Mouse (Mus musculus) forebrain, embryonic 14.5 days (tissue): Measurements from ENCODE around the gene Drap1. TPM values are rescaled to one million over a fixed set of nuclear protein-coding genes. Genes with fewer than 3 reads are reported as not detected.

Source experiments
- ATAC-seq: fragments of 200-750 bp; cut with Nextera tagmentation; 2 replicates; pipeline ENCODE4 v1.8.0; 2017; ENCODE audit warnings: mild to moderate bottlenecking, moderate library complexity
- DNase-seq: peaks from one replicate; pipeline ENCODE4 v3.0.0-alpha.2; 2015; ENCODE audit warnings: low spot score
- H3K27ac ChIP-seq: fragments of 300-500 bp; sonication (generic); 2 replicates; pipeline ENCODE4 v1.5.1; 2014; ENCODE audit warnings: low read depth, mild to moderate bottlenecking, control low read depth, low read length, moderate library complexity
- H3K27me3 ChIP-seq: fragments of 300-500 bp; sonication (generic); replicated peaks from 2 replicates; pipeline ENCODE4 v1.6.1; 2014; ENCODE audit warnings: low read length, control low read depth, mixed read lengths; ENCODE audit not compliant: control insufficient read depth, insufficient read depth
- H3K36me3 ChIP-seq: fragments of 300-500 bp; sonication (generic); 2 replicates; pipeline ENCODE4 v1.6.1; 2014; ENCODE audit warnings: low read length, control low read depth; ENCODE audit not compliant: control insufficient read depth, insufficient read depth
- H3K4me1 ChIP-seq: fragments of 300-500 bp; sonication (generic); 2 replicates; pipeline ENCODE4 v1.6.1; 2014; ENCODE audit warnings: antibody characterized with exemption, low read length, control low read depth; ENCODE audit not compliant: control insufficient read depth, insufficient read depth
- H3K4me2 ChIP-seq: fragments of 300-500 bp; sonication (generic); 2 replicates; pipeline ENCODE4 v1.6.1; 2014; ENCODE audit warnings: mild to moderate bottlenecking, control low read depth, low read length
- H3K4me3 ChIP-seq: fragments of 300-500 bp; sonication (generic); 2 replicates; pipeline ENCODE4 v1.5.1; 2014; ENCODE audit warnings: low read depth, low read length, control low read depth
- H3K9ac ChIP-seq: fragments of 300-500 bp; sonication (generic); 2 replicates; pipeline ENCODE4 v1.6.1; 2014; ENCODE audit warnings: mild to moderate bottlenecking, low read length, control low read depth, moderate library complexity
- H3K9me3 ChIP-seq: fragments of 300-500 bp; sonication (generic); replicated peaks from 2 replicates; pipeline ENCODE4 v1.6.1; 2016; ENCODE audit warnings: low read length, control low read depth, mixed read lengths; ENCODE audit not compliant: control insufficient read depth
- WGBS: fragments of 180-500 bp; shearing (Covaris S2); extraction: QIAGEN DNeasy Blood & Tissue Kit; methylation state at CpG from one replicate; pipeline ENCODE4 v1.1.7; 2014; 5-methylcytosine and 5-hydroxymethylcytosine counted together
- polyA plus RNA-seq: library from polyadenylated mRNA; unstranded; fragments of >200 nt; fragmentation: Nextera tagmentation; extraction: Ambion mirVana; gene quantifications from 2 replicates; pipeline ENCODE4 v1.2.1, GENCODE M21; 2014

Drap1 gene
- polyA plus RNA-seq, 1 experiment from 2014 or later = 255 TPM

GRCm38 (mm10) chr19:5455568-5455967 lies 30.8 kb upstream of the Drap1 start:
- Histone ChIP-seq H3K9me3 (no peaks in the 10 kb centered on the region), H3K27me3 (no peaks in the 10 kb centered on the region), H3K36me3 (peaks cover 3% of the 10 kb centered on the region; the same call in 1 of the 2 replicates), H3K4me3 (0 out of 2 replicates have a peak overlapping the region, but pooled peaks have one; percentile 74), H3K4me1 (peaks cover 24% of the 10 kb centered on the region), H3K27ac (no peak overlapping the region), H3K9ac (peak overlapping the region; percentile 88), H3K4me2 (peak overlapping the region; percentile 88)
- WGBS = 67% methylated on average over 8 of the region's 8 CpGs
- DNase-seq (no peak), ATAC-seq (no peak)

GRCm38 (mm10) chr19:5455037-5455436 lies 30.3 kb upstream of the Drap1 start:
- Histone ChIP-seq H3K4me2 (peak overlapping the region; percentile 88), H3K27ac (no peak overlapping the region), H3K36me3 (peaks cover 3% of the 10 kb centered on the region; the same call in 1 of the 2 replicates), H3K9ac (no peak overlapping the region), H3K4me3 (no peak overlapping the region), H3K4me1 (peaks cover 23% of the 10 kb centered on the region), H3K9me3 (no peaks in the 10 kb centered on the region), H3K27me3 (no peaks in the 10 kb centered on the region)
- 86% methylated on average over 12 of the region's 12 CpGs for whole genome bisulfite sequencing
- no peak for ATAC-seq
- DNase-seq = no peak

GRCm38 (mm10) chr19:5451766-5452165 lies 27.0 kb upstream of the Drap1 start:
- Histone ChIP-seq H3K27me3 (peaks cover 27% of the 10 kb centered on the region), H3K27ac (no peak overlapping the region), H3K4me3 (no peak overlapping the region), H3K4me2 (no peak overlapping the region), H3K9ac (no peak overlapping the region), H3K9me3 (no peaks in the 10 kb centered on the region), H3K36me3 (peaks cover 3% of the 10 kb centered on the region; the same call in 1 of the 2 replicates), H3K4me1 (peaks cover 17% of the 10 kb centered on the region)
- DNase-seq = no peak
- no peak for ATAC-seq
- WGBS = 73% methylated on average over 6 of the region's 6 CpGs

- no peaks in the 10 kb centered on the region for H3K9me3 ChIP-seq
- H3K4me3 ChIP-seq = no peak overlapping the region
- peaks cover 3% of the 10 kb centered on the region; the same call in 1 of the 2 replicates for H3K36me3 ChIP-seq
- ATAC-seq (no peak), DNase-seq (no peak)
- peaks cover 2% of the 10 kb centered on the region; the same call in 1 of the 2 replicates for H3K4me1 ChIP-seq
- no peak overlapping the region for H3K4me2 ChIP-seq
- H3K27ac ChIP-seq = no peak overlapping the region
- no peak overlapping the region for H3K9ac ChIP-seq
- 87% methylated on average over 3 of the region's 3 CpGs for WGBS
- H3K27me3 ChIP-seq = peaks cover 34% of the 10 kb centered on the region
Observed at GRCm38 (mm10) chr19:5449673-5450072, 24.9 kb upstream of the Drap1 start.

GRCm38 (mm10) chr19:5448354-5449150 lies 23.8 kb upstream of the Drap1 start:
- Histone ChIP-seq H3K4me3 (peak overlapping the region; percentile 48; the same call in 1 of the 2 replicates), H3K4me1 (peaks cover 2% of the 10 kb centered on the region; the same call in 1 of the 2 replicates), H3K9me3 (no peaks in the 10 kb centered on the region), H3K27ac (no peak overlapping the region), H3K9ac (peak overlapping the region; percentile 58; the same call in 1 of the 2 replicates), H3K36me3 (no peaks in the 10 kb centered on the region), H3K4me2 (peak overlapping the region; percentile 94), H3K27me3 (peaks cover 34% of the 10 kb centered on the region)
- ATAC-seq (no peak), DNase-seq (no peak)
- WGBS = 6% methylated on average over 36 of the region's 36 CpGs

GRCm38 (mm10) chr19:5447515-5448353 lies 23.0 kb upstream of the Drap1 start, which contains the start of gene Fosl1:
Gene Fosl1, plus strand, starts transcription at chr19:5447547.
- Histone ChIP-seq H3K27me3 (peaks cover 34% of the 10 kb centered on the region), H3K4me1 (peaks cover 2% of the 10 kb centered on the region; the same call in 1 of the 2 replicates), H3K4me2 (peak within 1 kb of the TSS; percentile 94), H3K9me3 (no peaks in the 10 kb centered on the region), H3K4me3 (peak within 1 kb of the TSS; percentile 48), H3K9ac (peak within 1 kb of the TSS; percentile 58), H3K27ac (no peak within 1 kb of the TSS), H3K36me3 (no peaks in the 10 kb centered on the region)
- DNase-seq (peak; percentile 67), ATAC-seq (peak; percentile 75)
- under 1% methylated on average over 70 of the region's 70 CpGs for WGBS

GRCm38 (mm10) chr19:5445747-5446146 lies 21.0 kb upstream of the Drap1 start:
- Histone ChIP-seq H3K27me3 (peaks cover 34% of the 10 kb centered on the region), H3K9ac (no peak overlapping the region), H3K4me1 (peaks cover 2% of the 10 kb centered on the region; the same call in 1 of the 2 replicates), H3K36me3 (no peaks in the 10 kb centered on the region), H3K4me3 (no peak overlapping the region), H3K9me3 (no peaks in the 10 kb centered on the region), H3K4me2 (no peak overlapping the region), H3K27ac (no peak overlapping the region)
- DNase-seq (no peak), ATAC-seq (no peak)
- WGBS = 86% methylated on average over 5 of the region's 5 CpGs

- 45% methylated on average over 7 of the region's 7 CpGs for WGBS
- Histone ChIP-seq H3K9me3 (no peaks in the 10 kb centered on the region), H3K4me3 (no peak overlapping the region), H3K9ac (no peak overlapping the region), H3K4me1 (peaks cover 2% of the 10 kb centered on the region; the same call in 1 of the 2 replicates), H3K36me3 (no peaks in the 10 kb centered on the region), H3K27me3 (peaks cover 34% of the 10 kb centered on the region), H3K4me2 (no peak overlapping the region), H3K27ac (no peak overlapping the region)
- ATAC-seq = no peak
- no peak for DNase-seq
Observed at GRCm38 (mm10) chr19:5444954-5445353, 20.2 kb upstream of the Drap1 start.
